ENCODE assay signal across 20 mouse cellular contexts in the genomic region with DNA sequence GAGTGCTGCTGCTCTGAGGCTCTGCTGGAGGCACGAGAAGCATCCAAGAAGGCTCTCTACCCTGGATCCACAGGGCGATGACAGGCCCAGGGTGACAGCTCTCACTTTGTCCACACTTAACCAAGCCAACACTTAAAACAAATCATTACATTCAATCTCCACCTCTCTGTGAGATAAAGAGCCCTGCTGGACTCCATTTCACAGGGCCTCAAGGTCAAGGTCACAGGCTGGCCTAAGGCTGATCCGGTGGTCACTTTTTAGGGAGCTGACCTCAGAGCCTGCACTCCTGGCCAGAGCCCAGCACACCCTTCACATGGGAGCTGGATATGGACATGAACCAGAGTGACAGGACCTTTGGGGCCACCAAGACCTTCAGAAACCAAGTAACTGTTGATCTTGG. TPM values are rescaled to one million over a fixed set of nuclear protein-coding genes. Genes with fewer than 3 reads are reported as not detected.
A peak's percentile ranks its signal among the peaks of the same experiment; 100 is the strongest.
DNase-seq lines count a peak whose midpoint lies in the region; ATAC-seq lines count a peak whose summit lies in the region.
"Had no signal": no experiment of that assay in that cellular context is flagged by ENCODE, and none has a peak within 500 bp of the region (broad histone marks: within the 10 kb centered on the region; RNA-seq: fewer than 3 reads in every experiment).

No protein-coding gene starts in this region.

- H3K9me3 ChIP-seq in liver, embryonic 11.5 days (ENCODE audit: control insufficient read depth, low read length), result no peaks in the 10 kb centered on the region
- H3K9me3 ChIP-seq in heart, embryonic 13.5 days, result no peaks in the 10 kb centered on the region
- H3K9me3 ChIP-seq in liver, embryonic 16.5 days (replicated peaks; ENCODE audit: control insufficient read depth, low read length), result no peaks in the 10 kb centered on the region
- H3K9me3 ChIP-seq: hindbrain, embryonic 15.5 days; neural tube, embryonic 13.5 days had no signal

- ATAC-seq in liver, embryonic 11.5 days (replicated peaks; ENCODE audit: low FRiP score), result 0 out of 2 replicates have a peak, but pooled peaks have one; percentile 9
- no peak for ATAC-seq in heart, embryonic 13.5 days (ENCODE audit: extremely low read depth, insufficient number of reproducible peaks, low FRiP score, low TSS enrichment)
- ATAC-seq in liver, embryonic 16.5 days (ENCODE audit: low read depth), result peak; percentile 46; the same call in 1 of the 2 replicates
- no peak for ATAC-seq in cerebellum, adult (ENCODE audit: insufficient number of reproducible peaks, low FRiP score, low TSS enrichment)

- H3K4me1 ChIP-seq in liver, embryonic 11.5 days (replicated peaks; ENCODE audit: control insufficient read depth, insufficient read depth, low read length), result peaks cover 4% of the 10 kb centered on the region; the same call in 1 of the 2 replicates
- H3K4me1 ChIP-seq in heart, embryonic 13.5 days, result peaks cover 69% of the 10 kb centered on the region
- peaks cover 11% of the 10 kb centered on the region for H3K4me1 ChIP-seq in liver, embryonic 16.5 days (ENCODE audit: control insufficient read depth, low read depth, low read length)

- peak; percentile 35 for DNase-seq in adrenal gland, postnatal 14 days
- DNase-seq in adrenal gland, postnatal 10 days, result no peak
- DNase-seq in liver, embryonic 11.5 days (ENCODE audit: low spot score), result no peak
- DNase-seq in liver, result no peak
- no peak for DNase-seq in urinary bladder, postnatal 10 days (ENCODE audit: low spot score)
- DNase-seq: cerebellum, adult 11 months; kidney, postnatal 36 days; right cerebral cortex, postnatal 4 days; thymus, adult 2 months had no signal

- H3K4me2 ChIP-seq in liver, embryonic 11.5 days, result no peak overlapping the region
- no peak overlapping the region for H3K4me2 ChIP-seq in heart, embryonic 13.5 days
- no peak overlapping the region for H3K4me2 ChIP-seq in liver, embryonic 16.5 days (ENCODE audit: low read depth, low read length)
- H3K4me2 ChIP-seq: hindbrain, embryonic 15.5 days; neural tube, embryonic 13.5 days had no signal

- H3K27me3 ChIP-seq in liver, embryonic 11.5 days (replicated peaks; ENCODE audit: control insufficient read depth, insufficient read depth, low read length), result no peaks in the 10 kb centered on the region
- no peaks in the 10 kb centered on the region for H3K27me3 ChIP-seq in heart, embryonic 13.5 days (replicated peaks)
- H3K27me3 ChIP-seq in liver, embryonic 16.5 days (ENCODE audit: control insufficient read depth, insufficient read depth, low read depth, low read length), result no peaks in the 10 kb centered on the region
- H3K27me3 ChIP-seq: hindbrain, embryonic 15.5 days; neural tube, embryonic 13.5 days had no signal

- no peaks in the 10 kb centered on the region for H3K36me3 ChIP-seq in liver, embryonic 11.5 days (ENCODE audit: control insufficient read depth, insufficient read depth, low read length)
- H3K36me3 ChIP-seq in heart, embryonic 13.5 days, result no peaks in the 10 kb centered on the region
- H3K36me3 ChIP-seq in liver, embryonic 16.5 days (ENCODE audit: control insufficient read depth, insufficient read depth), result no peaks in the 10 kb centered on the region
- H3K36me3 ChIP-seq: hindbrain, embryonic 15.5 days; neural tube, embryonic 13.5 days had no signal

- WGBS in liver, embryonic 11.5 days, result 72% methylated on average over 3 of the region's 3 CpGs
- 29% methylated on average over 3 of the region's 3 CpGs for WGBS in heart, embryonic 13.5 days
- 66% methylated on average over 3 of the region's 3 CpGs for WGBS in liver, embryonic 16.5 days (ENCODE audit: insufficient replicate concordance)

- no peak overlapping the region for H3K27ac ChIP-seq in liver, embryonic 11.5 days (ENCODE audit: low read depth, low read length)
- peak overlapping the region; percentile 90 for H3K27ac ChIP-seq in heart, embryonic 13.5 days (replicated peaks)
- H3K27ac ChIP-seq in liver, embryonic 16.5 days (ENCODE audit: low read length), result no peak overlapping the region
- H3K27ac ChIP-seq: hindbrain, embryonic 15.5 days; liver, embryonic 14.5 days; neural tube, embryonic 13.5 days had no signal

- no peak overlapping the region for H3K4me3 ChIP-seq in liver, embryonic 11.5 days (ENCODE audit: low read depth, low read length)
- H3K4me3 ChIP-seq in heart, embryonic 13.5 days, result no peak overlapping the region
- H3K4me3 ChIP-seq in liver, embryonic 16.5 days (ENCODE audit: low read depth, low read length), result no peak overlapping the region
- H3K4me3 ChIP-seq: hindbrain, embryonic 15.5 days; neural tube, embryonic 13.5 days had no signal

- H3K9ac ChIP-seq in liver, embryonic 11.5 days (ENCODE audit: low read depth, low read length), result no peak overlapping the region
- peak overlapping the region; percentile 65 for H3K9ac ChIP-seq in heart, embryonic 13.5 days
- no peak overlapping the region for H3K9ac ChIP-seq in liver, embryonic 16.5 days (ENCODE audit: low read depth, low read length)
- H3K9ac ChIP-seq: hindbrain, embryonic 15.5 days; liver, embryonic 14.5 days; neural tube, embryonic 13.5 days had no signal

RNA-seq across cellular contexts. Expression of a gene that starts 57.1 kb away (rescaled TPM):
- total RNA-seq in adrenal gland, postnatal 14 days (2021), result not detected in 2 replicates
- not detected for total RNA-seq in adrenal gland, postnatal 10 days (2021)
- polyA plus RNA-seq in liver, embryonic 11.5 days (2014; fragmentation: Nextera tagmentation; extraction: Ambion mirVana), result not detected in 2 replicates
- polyA plus RNA-seq in heart, embryonic 13.5 days (2015; fragmentation: Nextera tagmentation; extraction: Ambion mirVana), result not detected in 2 replicates
- polyA plus RNA-seq in liver, embryonic 16.5 days (2015; fragmentation: Nextera tagmentation; extraction: Ambion mirVana), result 0.15 and 0.18 TPM in 2 replicates
- total RNA-seq: adrenal gland, postnatal 4 days; gastrocnemius, postnatal 4 days; megakaryocyte-erythroid progenitor cell, adult 5-6 weeks had no signal
- polyA plus RNA-seq: forebrain, embryonic 11.5 days; hindbrain, embryonic 15.5 days; kidney, adult 2 months; neural tube, embryonic 13.5 days had no signal

Comparison
In these comparisons a context has a peak if more than half of its experiments do, and no peak if none do; other contexts are left out.
1. ATAC-seq: peak in liver, embryonic 11.5 days (single experiment) and liver, embryonic 16.5 days (single experiment); none in heart, embryonic 13.5 days (single experiment) and cerebellum, adult (single experiment).